Mouse (Mus musculus): Measurements from ENCODE around the gene Abcc2. TPM values are rescaled to one million over a fixed set of nuclear protein-coding genes. Genes with fewer than 3 reads are reported as not detected.

Abcc2 gene
- polyA plus RNA-seq, 1 experiment from 2014 or later, result not detected

DNA sequence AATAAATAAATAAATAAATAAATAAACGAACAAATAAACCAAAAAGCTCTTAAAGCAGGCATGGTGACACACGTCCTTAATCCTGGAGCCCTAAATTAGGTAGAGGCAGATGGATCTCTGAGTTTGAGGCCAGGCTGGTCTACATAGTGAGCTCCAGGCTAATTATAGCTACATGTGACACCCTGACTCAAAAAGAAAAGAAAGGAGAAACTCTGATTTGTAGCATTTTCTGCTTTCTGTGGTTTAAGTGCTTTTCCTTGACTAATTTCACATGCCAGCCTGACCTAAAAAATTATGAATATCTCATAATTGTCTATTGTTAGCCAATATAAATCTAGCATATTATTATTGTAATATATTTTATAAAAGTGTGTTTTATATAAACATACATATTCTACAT is 19.6 kb upstream of the Abcc2 start:
- H3K36me3 ChIP-seq, result no peaks in the 10 kb centered on the region
- no peaks in the 10 kb centered on the region for H3K27me3 ChIP-seq
- H3K4me1 ChIP-seq, result no peaks in the 10 kb centered on the region
- no peaks in the 10 kb centered on the region for H3K9me3 ChIP-seq (replicated peaks)
- no peak for ATAC-seq (ENCODE audit: low FRiP score)
- H3K9ac ChIP-seq, result no peak overlapping the region
- no peak overlapping the region for H3K4me3 ChIP-seq
- WGBS, result 84% methylated on average over 2 of the region's 2 CpGs
- no peak overlapping the region for H3K27ac ChIP-seq
- no peak overlapping the region for H3K4me2 ChIP-seq (replicated peaks)

- Histone ChIP-seq H3K4me2 (replicated peaks) (no peak overlapping the region), H3K9me3 (replicated peaks) (no peaks in the 10 kb centered on the region), H3K36me3 (no peaks in the 10 kb centered on the region), H3K9ac (no peak overlapping the region), H3K4me3 (no peak overlapping the region), H3K4me1 (no peaks in the 10 kb centered on the region), H3K27ac (no peak overlapping the region), H3K27me3 (no peaks in the 10 kb centered on the region)
- 87% methylated on average over 5 of the region's 5 CpGs for WGBS
- no peak for ATAC-seq (ENCODE audit: low FRiP score)
These were observed 15.5 kb upstream of the Abcc2 start for GRCm38 (mm10) chr19:43766451-43766850.

GRCm38 (mm10) chr19:43767549-43768322 is 14.3 kb upstream of the Abcc2 start:
- no peaks in the 10 kb centered on the region for H3K36me3 ChIP-seq
- H3K4me1 ChIP-seq, result no peaks in the 10 kb centered on the region
- H3K9me3 ChIP-seq (replicated peaks), result no peaks in the 10 kb centered on the region
- no peak for ATAC-seq (ENCODE audit: low FRiP score)
- no peak overlapping the region for H3K9ac ChIP-seq
- no peak overlapping the region for H3K4me2 ChIP-seq (replicated peaks)
- H3K4me3 ChIP-seq, result no peak overlapping the region
- no peaks in the 10 kb centered on the region for H3K27me3 ChIP-seq
- no peak overlapping the region for H3K27ac ChIP-seq
- WGBS, result 55% methylated on average over 9 of the region's 9 CpGs

DNA sequence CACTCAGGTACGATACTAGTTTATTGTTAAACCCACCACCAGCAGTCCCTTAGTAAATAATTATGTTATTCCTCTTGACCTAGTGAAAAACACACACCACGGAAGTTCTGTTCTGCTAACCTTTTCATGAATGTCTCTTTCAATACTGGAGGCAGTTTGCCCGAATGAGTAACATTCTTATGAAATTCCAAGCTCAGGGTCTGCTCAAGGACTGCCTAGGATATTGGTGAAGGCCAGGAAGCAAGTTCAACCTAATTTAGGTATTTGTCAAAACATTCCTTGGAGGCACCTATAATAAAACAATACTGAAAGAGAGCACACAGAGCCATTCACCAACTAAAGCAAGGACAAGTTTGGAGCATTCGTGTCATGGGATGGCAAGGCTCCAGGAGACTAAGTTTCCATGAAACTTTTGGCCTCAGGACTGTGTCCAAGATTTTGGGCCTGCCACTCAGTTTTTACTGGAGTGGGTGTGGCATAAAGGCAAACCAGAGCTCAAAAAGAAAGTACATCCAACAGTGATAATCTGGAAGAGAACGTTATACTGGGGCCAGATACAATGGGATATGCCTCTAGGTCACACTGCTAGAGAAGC is 12.5 kb upstream of the Abcc2 start:
- Histone ChIP-seq H3K4me1 (no peaks in the 10 kb centered on the region), H3K4me3 (no peak overlapping the region), H3K27me3 (no peaks in the 10 kb centered on the region), H3K9ac (no peak overlapping the region), H3K36me3 (no peaks in the 10 kb centered on the region), H3K27ac (no peak overlapping the region), H3K9me3 (replicated peaks) (no peaks in the 10 kb centered on the region), H3K4me2 (replicated peaks) (no peak overlapping the region)
- ATAC-seq (ENCODE audit: low FRiP score), result no peak
- 90% methylated on average over 5 of the region's 5 CpGs for WGBS

- Histone ChIP-seq H3K4me1 (no peaks in the 10 kb centered on the region), H3K4me2 (replicated peaks) (no peak overlapping the region), H3K4me3 (no peak overlapping the region), H3K27me3 (no peaks in the 10 kb centered on the region), H3K36me3 (no peaks in the 10 kb centered on the region), H3K9me3 (replicated peaks) (no peaks in the 10 kb centered on the region), H3K9ac (no peak overlapping the region), H3K27ac (no peak overlapping the region)
- ATAC-seq (ENCODE audit: low FRiP score), result no peak
- WGBS, result 91% methylated on average over 4 of the region's 4 CpGs
These were observed 11.4 kb upstream of the Abcc2 start for GRCm38 (mm10) chr19:43770584-43770983.

GRCm38 (mm10) chr19:43771499-43771969 is 10.5 kb upstream of the Abcc2 start:
- H3K27ac ChIP-seq, result no peak overlapping the region
- H3K4me3 ChIP-seq, result no peak overlapping the region
- ATAC-seq (ENCODE audit: low FRiP score), result no peak

GRCm38 (mm10) chr19:43772311-43772710 is 9.7 kb upstream of the Abcc2 start:
- WGBS, result 56% methylated on average over 6 of the region's 6 CpGs
- H3K36me3 ChIP-seq, result no peaks in the 10 kb centered on the region
- ATAC-seq (ENCODE audit: low FRiP score), result no peak
- no peaks in the 10 kb centered on the region for H3K9me3 ChIP-seq (replicated peaks)
- H3K4me1 ChIP-seq, result no peaks in the 10 kb centered on the region
- H3K4me2 ChIP-seq (replicated peaks), result no peak overlapping the region
- no peak overlapping the region for H3K27ac ChIP-seq
- H3K9ac ChIP-seq, result no peak overlapping the region
- no peaks in the 10 kb centered on the region for H3K27me3 ChIP-seq
- H3K4me3 ChIP-seq, result no peak overlapping the region

More at GRCm38 (mm10) chr19:43771499-43771969, 10.5 kb upstream of the Abcc2 start:
- WGBS, result 91% methylated on average over 5 of the region's 5 CpGs
- Histone ChIP-seq H3K4me2 (replicated peaks) (no peak overlapping the region), H3K9ac (no peak overlapping the region), H3K36me3 (no peaks in the 10 kb centered on the region), H3K9me3 (replicated peaks) (no peaks in the 10 kb centered on the region), H3K4me1 (no peaks in the 10 kb centered on the region), H3K27me3 (no peaks in the 10 kb centered on the region)

DNA sequence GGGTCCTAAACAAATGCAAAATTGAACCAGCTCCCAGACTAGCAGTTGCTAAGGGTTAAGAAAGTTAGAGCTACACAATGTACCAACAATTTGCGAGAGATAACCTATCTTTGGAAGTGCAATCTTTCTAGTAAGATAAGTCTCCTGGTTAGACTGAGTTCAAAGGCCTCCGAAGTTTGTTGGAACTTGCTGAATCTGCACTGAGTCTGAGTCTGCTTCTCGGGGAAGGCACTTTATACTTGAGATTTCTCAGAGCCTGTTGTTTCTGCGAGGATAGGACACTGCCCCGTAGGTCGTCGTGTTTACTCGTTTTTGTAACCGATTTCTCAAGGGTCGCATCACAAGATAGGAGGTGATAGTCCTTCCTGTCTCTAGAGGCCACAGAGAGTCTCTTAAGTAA is 6.6 kb upstream of the Abcc2 start:
- Histone ChIP-seq H3K4me2 (replicated peaks) (no peak overlapping the region), H3K9me3 (replicated peaks) (no peaks in the 10 kb centered on the region), H3K9ac (no peak overlapping the region), H3K27ac (no peak overlapping the region), H3K4me3 (no peak overlapping the region), H3K36me3 (no peaks in the 10 kb centered on the region), H3K4me1 (no peaks in the 10 kb centered on the region), H3K27me3 (no peaks in the 10 kb centered on the region)
- ATAC-seq (ENCODE audit: low FRiP score), result no peak
- WGBS, result 74% methylated on average over 10 of the region's 10 CpGs

DNA sequence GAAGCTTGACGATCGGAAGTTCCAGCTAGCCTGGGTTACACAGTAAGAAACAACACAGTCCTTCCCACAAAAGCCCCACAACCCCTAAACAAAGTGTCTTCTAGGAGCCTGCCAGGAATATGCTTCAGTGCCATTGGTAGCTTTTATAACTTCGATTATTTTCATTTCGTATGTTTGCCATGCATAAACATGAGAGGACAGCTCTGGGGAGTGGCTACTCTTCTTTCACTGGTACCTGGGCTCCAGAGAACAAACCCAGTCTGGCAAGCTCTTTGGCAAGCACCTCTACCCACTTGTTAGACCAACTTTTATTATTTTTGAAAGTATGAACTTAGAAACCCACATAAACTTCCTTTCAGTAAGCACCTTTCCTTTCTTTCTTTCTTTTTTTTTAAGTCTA is 5.4 kb upstream of the Abcc2 start:
- Histone ChIP-seq H3K36me3 (no peaks in the 10 kb centered on the region), H3K4me2 (replicated peaks) (no peak overlapping the region), H3K9ac (no peak overlapping the region), H3K4me1 (no peaks in the 10 kb centered on the region), H3K4me3 (no peak overlapping the region), H3K27me3 (no peaks in the 10 kb centered on the region), H3K9me3 (replicated peaks) (no peaks in the 10 kb centered on the region), H3K27ac (no peak overlapping the region)
- no peak for ATAC-seq (ENCODE audit: low FRiP score)
- 85% methylated on average over 4 of the region's 4 CpGs for WGBS

GRCm38 (mm10) chr19:43777308-43777707 is 4.7 kb upstream of the Abcc2 start:
- Histone ChIP-seq H3K4me2 (replicated peaks) (no peak overlapping the region), H3K27me3 (no peaks in the 10 kb centered on the region), H3K9me3 (replicated peaks) (no peaks in the 10 kb centered on the region), H3K4me3 (no peak overlapping the region), H3K4me1 (no peaks in the 10 kb centered on the region), H3K36me3 (no peaks in the 10 kb centered on the region), H3K9ac (no peak overlapping the region), H3K27ac (no peak overlapping the region)
- ATAC-seq (ENCODE audit: low FRiP score), result no peak
- WGBS, result 75% methylated on average over 2 of the region's 2 CpGs

- Histone ChIP-seq H3K27me3 (no peaks in the 10 kb centered on the region), H3K36me3 (no peaks in the 10 kb centered on the region), H3K4me1 (no peaks in the 10 kb centered on the region), H3K9ac (no peak overlapping the region), H3K27ac (no peak overlapping the region), H3K4me2 (replicated peaks) (no peak overlapping the region), H3K4me3 (no peak overlapping the region), H3K9me3 (replicated peaks) (no peaks in the 10 kb centered on the region)
- ATAC-seq (ENCODE audit: low FRiP score), result no peak
- 87% methylated on average over 5 of the region's 5 CpGs for WGBS
These were observed 1.6 kb upstream of the Abcc2 start for GRCm38 (mm10) chr19:43780391-43780790.

GRCm38 (mm10) chr19:43784761-43785160 is 2.8 kb downstream of the Abcc2 start:
- Histone ChIP-seq H3K36me3 (no peaks in the 10 kb centered on the region), H3K27me3 (no peaks in the 10 kb centered on the region), H3K9ac (no peak overlapping the region), H3K27ac (no peak overlapping the region), H3K4me1 (no peaks in the 10 kb centered on the region), H3K4me3 (no peak overlapping the region), H3K4me2 (replicated peaks) (no peak overlapping the region), H3K9me3 (replicated peaks) (no peaks in the 10 kb centered on the region)
- WGBS, result 83% methylated on average over 8 of the region's 8 CpGs
- no peak for ATAC-seq (ENCODE audit: low FRiP score)

Measured in hindbrain, embryonic 12.5 days (tissue).